Mouse (Mus musculus) stomach, postnatal 0 days (tissue): Measurements from ENCODE around the gene Sart3. TPM values are rescaled to one million over a fixed set of nuclear protein-coding genes. Genes with fewer than 3 reads are reported as not detected.
A peak's percentile ranks its signal among the peaks of the same experiment; 100 is the strongest.

Experiments used
- ATAC-seq: fragments of 200-750 bp; cut with Nextera tagmentation; 2 replicates; pipeline ENCODE4 v1.8.0; 2017; ENCODE audit not compliant: low FRiP score, low TSS enrichment
- DNase-seq: peaks from one replicate; pipeline ENCODE4 v3.0.0-alpha.2; 2016; ENCODE audit warnings: low spot score
- H3K27ac ChIP-seq: fragments of 300-500 bp; sonication (generic); replicated peaks from 2 replicates; pipeline ENCODE4 v1.5.1; 2014; ENCODE audit warnings: mild to moderate bottlenecking, control low read depth
- H3K27me3 ChIP-seq: fragments of 300-500 bp; sonication (generic); 2 replicates; pipeline ENCODE4 v1.6.1; 2014; ENCODE audit warnings: low read length; ENCODE audit not compliant: control insufficient read depth, insufficient read depth
- H3K36me3 ChIP-seq: fragments of 300-500 bp; sonication (generic); 2 replicates; pipeline ENCODE4 v1.6.1; 2014; ENCODE audit warnings: low read length, mixed read lengths; ENCODE audit not compliant: control insufficient read depth, insufficient read depth
- H3K4me1 ChIP-seq: fragments of 300-500 bp; sonication (generic); replicated peaks from 2 replicates; pipeline ENCODE4 v1.6.1; 2014; ENCODE audit warnings: antibody characterized with exemption; ENCODE audit not compliant: control insufficient read depth, insufficient read depth
- H3K4me2 ChIP-seq: fragments of 300-500 bp; sonication (generic); replicated peaks from 2 replicates; pipeline ENCODE4 v1.6.1; 2014; ENCODE audit warnings: low read depth, mild to moderate bottlenecking, control low read depth, moderate library complexity
- H3K4me3 ChIP-seq: fragments of 300-500 bp; sonication (generic); 2 replicates; pipeline ENCODE4 v1.5.1; 2014; ENCODE audit warnings: low read depth, low read length, control low read depth
- H3K9ac ChIP-seq: fragments of 300-500 bp; sonication (generic); 2 replicates; pipeline ENCODE4 v1.6.1; 2014; ENCODE audit warnings: mild to moderate bottlenecking, low read length, control low read depth, mixed read lengths
- H3K9me3 ChIP-seq: fragments of 300-500 bp; sonication (generic); 2 replicates; pipeline ENCODE4 v1.6.1; 2016; ENCODE audit warnings: low read length; ENCODE audit not compliant: control insufficient read depth
- CTCF ChIP-seq: IDR thresholded peaks from 2 replicates; pipeline ENCODE4 v1.5.1; 2016; ENCODE audit warnings: antibody characterized with exemption, low read depth, mild to moderate bottlenecking, moderate library complexity
- EP300 ChIP-seq: optimal IDR thresholded peaks from 2 replicates; pipeline ENCODE3; 2016; ENCODE audit warnings: antibody characterized with exemption
- WGBS: fragments of 180-500 bp; shearing (Covaris S2); extraction: QIAGEN DNeasy Blood & Tissue Kit; methylation state at CpG from one replicate; pipeline ENCODE4 v1.1.7; 2014; 5-methylcytosine and 5-hydroxymethylcytosine counted together
- polyA plus RNA-seq: library from polyadenylated mRNA; unstranded; fragments of >200 nt; fragmentation: Nextera tagmentation; extraction: Ambion mirVana; gene quantifications from 2 replicates; pipeline ENCODE4 v1.2.1, GENCODE M21; 2015

The Sart3 gene
- polyA plus RNA-seq, 1 experiment from 2014 or later = 11.2 TPM

DNA sequence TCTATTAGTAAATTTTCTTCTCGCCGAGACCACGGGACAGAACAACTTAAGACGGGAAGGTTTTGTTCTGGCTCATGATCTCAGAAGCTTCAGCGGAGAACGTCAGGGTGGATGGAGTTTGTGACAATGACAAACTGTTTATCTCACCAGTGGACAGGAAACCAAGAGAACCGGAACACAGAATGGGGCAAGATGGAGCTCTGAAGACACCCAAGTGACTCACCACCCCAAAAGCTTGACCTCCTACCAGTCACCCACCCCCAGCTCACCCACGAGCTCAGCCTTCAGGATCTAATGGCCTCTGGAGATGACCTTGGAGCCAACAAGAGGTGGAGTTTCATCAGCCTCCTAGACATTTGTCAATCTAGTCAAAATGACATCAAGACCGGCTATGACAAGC lies 33.0 kb upstream of the Sart3 start:
- no peak overlapping the region for H3K4me3 ChIP-seq
- H3K36me3 ChIP-seq = no peaks in the 10 kb centered on the region
- ATAC-seq (no peak), DNase-seq (no peak)
- no peak overlapping the region for H3K4me2 ChIP-seq
- H3K9me3 ChIP-seq = no peaks in the 10 kb centered on the region
- H3K27ac ChIP-seq = no peak overlapping the region
- no peaks in the 10 kb centered on the region for H3K27me3 ChIP-seq
- TF ChIP-seq CTCF (no peak), EP300 (no peak)
- H3K4me1 ChIP-seq = no peaks in the 10 kb centered on the region; the same call in 1 of the 2 replicates
- 76% methylated on average over 9 of the region's 9 CpGs for WGBS
- H3K9ac ChIP-seq = no peak overlapping the region

DNA sequence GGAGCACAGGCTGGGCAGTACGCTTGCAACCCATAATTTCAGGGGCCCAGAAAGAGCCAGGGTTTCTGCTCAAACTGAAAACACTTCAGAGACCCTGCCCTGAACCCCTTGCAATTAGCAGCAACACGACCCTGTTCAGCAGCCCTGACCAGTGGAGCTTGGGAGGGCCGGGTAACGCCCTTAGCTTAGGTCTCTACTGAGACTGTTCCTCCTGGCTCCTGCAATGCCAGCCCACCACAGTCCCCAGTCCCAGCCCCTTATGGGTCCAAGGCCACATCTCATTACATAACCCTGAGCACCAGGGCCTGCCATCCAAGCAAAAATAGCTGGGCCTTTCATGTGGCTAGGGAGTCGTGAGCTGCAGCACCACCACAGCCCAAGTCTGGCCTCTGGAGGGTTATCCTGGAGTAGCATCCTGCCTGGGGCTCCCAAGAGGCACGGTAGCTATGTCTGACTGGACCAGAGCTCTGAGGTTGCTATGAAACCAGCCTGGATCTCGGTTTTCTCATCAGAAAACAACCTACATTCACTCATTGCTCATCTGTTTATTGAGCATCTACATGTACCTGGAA lies 32.2 kb upstream of the Sart3 start:
- no peaks in the 10 kb centered on the region for H3K9me3 ChIP-seq
- ATAC-seq (no peak), DNase-seq (no peak)
- H3K27ac ChIP-seq = no peak overlapping the region
- TF ChIP-seq EP300 (no peak), CTCF (peak; percentile 41)
- no peak overlapping the region for H3K4me3 ChIP-seq
- no peaks in the 10 kb centered on the region for H3K36me3 ChIP-seq
- no peak overlapping the region for H3K4me2 ChIP-seq
- WGBS = 65% methylated on average over 7 of the region's 7 CpGs
- H3K9ac ChIP-seq = no peak overlapping the region
- no peaks in the 10 kb centered on the region; the same call in 1 of the 2 replicates for H3K4me1 ChIP-seq
- H3K27me3 ChIP-seq = no peaks in the 10 kb centered on the region

DNA sequence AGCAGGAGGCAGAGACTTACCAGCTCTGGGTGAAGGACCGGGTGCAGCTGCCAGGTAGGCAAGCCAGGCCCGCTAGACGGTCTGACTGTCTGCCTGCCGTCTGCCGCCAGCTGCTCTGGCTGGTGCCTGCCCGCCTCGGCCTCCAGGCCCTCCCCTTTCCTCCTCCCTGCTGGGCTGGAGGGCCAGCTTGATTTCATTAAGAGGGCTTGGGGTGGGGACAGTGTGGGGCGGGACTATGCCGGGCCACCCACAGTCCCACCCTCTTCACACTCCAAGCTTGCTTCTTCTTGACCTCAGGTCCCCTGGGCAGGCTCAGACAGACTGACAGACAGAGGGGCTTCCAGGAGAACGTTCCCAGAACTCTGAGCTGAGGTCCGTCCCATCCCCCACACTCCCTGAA lies 28.0 kb upstream of the Sart3 start, which contains the start of gene Tmem119:
Tmem119 (minus strand) TSS at position 237 of the 400 bp plus-strand sequence.
- Histone ChIP-seq H3K4me1 (no peaks in the 10 kb centered on the region), H3K27ac (peak within 1 kb of the TSS; percentile 63; the same call in 1 of the 2 replicates), H3K4me3 (peak within 1 kb of the TSS; percentile 40), H3K4me2 (peak within 1 kb of the TSS; percentile 45), H3K36me3 (no peaks in the 10 kb centered on the region), H3K27me3 (no peaks in the 10 kb centered on the region; the same call in 1 of the 2 replicates), H3K9me3 (no peaks in the 10 kb centered on the region), H3K9ac (peak within 1 kb of the TSS; percentile 43)
- WGBS = 2% methylated on average over 11 of the region's 11 CpGs
- ATAC-seq (peak; percentile 86), DNase-seq (peak; percentile 56)
- TF ChIP-seq CTCF = no peak
- TF ChIP-seq EP300 = no peak

DNA sequence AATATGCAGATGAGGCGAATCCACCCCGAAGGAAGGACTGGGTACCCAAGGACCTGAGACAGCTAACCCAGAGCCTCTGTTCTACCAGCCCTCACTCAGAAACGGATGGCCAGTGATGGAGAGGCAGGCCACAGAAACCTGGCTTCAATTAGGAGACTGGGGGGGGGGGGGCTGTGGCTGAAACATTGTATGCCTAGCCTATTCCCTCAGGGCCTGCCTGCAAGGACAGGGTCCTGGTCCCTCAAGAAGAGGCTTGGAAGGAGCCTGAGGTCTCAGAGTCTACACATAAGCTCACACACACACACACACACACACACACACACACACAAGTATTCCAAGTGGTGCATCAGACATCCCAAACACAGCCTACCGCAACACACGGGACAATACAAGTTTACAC lies 27.4 kb upstream of the Sart3 start:
- WGBS = 43% methylated on average over 5 of the region's 5 CpGs
- H3K9me3 ChIP-seq = no peaks in the 10 kb centered on the region
- no peak for DNase-seq
- no peaks in the 10 kb centered on the region for H3K36me3 ChIP-seq
- H3K27me3 ChIP-seq = no peaks in the 10 kb centered on the region; the same call in 1 of the 2 replicates
- H3K9ac ChIP-seq = peak overlapping the region; percentile 43
- ATAC-seq = no peak
- peak overlapping the region; percentile 63; the same call in 1 of the 2 replicates for H3K27ac ChIP-seq
- H3K4me2 ChIP-seq = peak overlapping the region; percentile 45
- no peaks in the 10 kb centered on the region for H3K4me1 ChIP-seq
- TF ChIP-seq CTCF = no peak
- no peak for TF ChIP-seq EP300
- peak overlapping the region; percentile 40 for H3K4me3 ChIP-seq

DNA sequence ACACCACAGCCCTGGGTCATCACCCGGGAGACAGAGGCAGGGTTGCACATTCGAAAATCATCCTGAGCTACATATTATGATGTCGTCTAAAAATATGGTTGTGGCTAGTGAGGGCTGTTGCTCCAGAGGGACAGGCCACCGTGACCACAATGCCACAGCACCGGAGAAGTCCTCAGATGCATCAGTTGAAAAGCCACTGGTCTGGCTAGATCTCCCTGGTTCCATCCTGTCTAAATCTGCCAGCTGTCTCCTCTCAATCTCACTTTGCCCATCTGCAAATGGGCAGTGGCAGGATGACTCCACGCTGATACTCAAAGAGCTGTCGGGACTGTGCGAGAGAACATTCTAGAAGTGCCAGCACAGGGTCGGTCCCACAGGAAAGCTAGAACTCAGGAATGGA lies 26.2 kb upstream of the Sart3 start:
- no peaks in the 10 kb centered on the region for H3K4me1 ChIP-seq
- H3K27me3 ChIP-seq = no peaks in the 10 kb centered on the region; the same call in 1 of the 2 replicates
- 64% methylated on average over 9 of the region's 9 CpGs for WGBS
- H3K27ac ChIP-seq = no peak overlapping the region
- no peak overlapping the region for H3K9ac ChIP-seq
- H3K36me3 ChIP-seq = no peaks in the 10 kb centered on the region
- ATAC-seq = no peak
- TF ChIP-seq CTCF (no peak), EP300 (no peak)
- DNase-seq = no peak
- no peaks in the 10 kb centered on the region for H3K9me3 ChIP-seq
- H3K4me3 ChIP-seq = peak overlapping the region; percentile 40
- H3K4me2 ChIP-seq = peak overlapping the region; percentile 45

DNA sequence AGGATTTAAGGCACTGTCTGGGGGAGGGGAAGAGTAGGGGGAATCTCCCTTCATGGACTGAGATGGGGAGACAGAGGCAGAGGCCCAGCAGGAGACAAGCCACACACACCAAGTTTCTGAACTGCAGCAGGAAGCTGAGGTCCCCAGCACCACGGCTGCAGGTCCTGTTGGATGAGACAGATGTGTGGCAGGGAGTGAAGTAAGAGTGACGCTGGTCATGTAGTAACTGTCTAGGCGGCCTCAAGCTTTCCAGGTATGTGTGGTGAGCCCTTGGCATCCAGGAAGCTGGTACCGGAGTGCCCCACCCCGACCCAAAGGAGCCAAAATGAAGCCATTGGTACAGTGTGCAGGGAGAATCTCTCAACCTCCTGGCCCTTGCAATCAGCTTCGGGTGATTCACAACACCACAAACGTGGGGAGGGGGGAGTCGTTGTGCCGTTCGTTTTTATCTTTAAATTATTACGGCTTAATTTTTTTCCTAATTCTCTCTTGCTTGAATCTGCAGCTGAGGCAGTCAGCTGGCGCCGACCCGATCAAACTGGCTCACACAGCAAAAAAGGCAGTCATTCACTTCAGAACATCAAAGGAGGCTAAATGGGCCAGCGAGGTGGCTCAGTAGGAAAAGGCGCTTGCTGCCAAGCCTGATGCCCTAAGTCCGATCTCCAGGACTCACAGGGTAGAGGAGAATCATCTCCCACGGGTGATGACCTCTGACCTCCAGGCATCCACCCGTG lies 25.0 kb upstream of the Sart3 start:
- no peaks in the 10 kb centered on the region for H3K36me3 ChIP-seq
- peak overlapping the region; percentile 8; the same call in 1 of the 2 replicates for H3K4me3 ChIP-seq
- DNase-seq = no peak
- no peaks in the 10 kb centered on the region for H3K9me3 ChIP-seq
- H3K27me3 ChIP-seq = no peaks in the 10 kb centered on the region; the same call in 1 of the 2 replicates
- TF ChIP-seq CTCF (no peak), EP300 (no peak)
- H3K4me2 ChIP-seq = peak overlapping the region; percentile 45
- no peaks in the 10 kb centered on the region for H3K4me1 ChIP-seq
- no peak for ATAC-seq
- peak overlapping the region; percentile 23; the same call in 1 of the 2 replicates for H3K9ac ChIP-seq
- H3K27ac ChIP-seq = peak overlapping the region; percentile 40; the same call in 1 of the 2 replicates
- 22% methylated on average over 19 of the region's 19 CpGs for WGBS
